Mouse (Mus musculus) heart, postnatal 0 days (tissue): ENCODE measurements at regions not wholly inside any gene's neighbourhood (a gene's known extent, or its start where the extent isn't known, plus 50 kb on each side); places are given as distances from the start of the nearest gene placed in this dataset.

Experiments
- ATAC-seq: fragments of 200-750 bp; cut with Nextera tagmentation; 2 replicates; pipeline ENCODE4 v1.8.0; 2017; ENCODE audit warnings: low read depth, moderate number of reproducible peaks, moderate library complexity; ENCODE audit not compliant: insufficient read depth
- DNase-seq: peaks from one replicate; pipeline ENCODE4 v3.0.0-alpha.2; 2016; ENCODE audit warnings: low spot score
- H3K27ac ChIP-seq: fragments of 300-500 bp; sonication (generic); 2 replicates; pipeline ENCODE4 v1.5.1; 2014; ENCODE audit warnings: low read depth, mild to moderate bottlenecking
- H3K27me3 ChIP-seq: fragments of 300-500 bp; sonication (generic); 2 replicates; pipeline ENCODE4 v1.6.1; 2014; ENCODE audit warnings: low read length, mixed read lengths; ENCODE audit not compliant: control insufficient read depth, insufficient read depth
- H3K36me3 ChIP-seq: fragments of 300-500 bp; sonication (generic); replicated peaks from 2 replicates; pipeline ENCODE4 v1.6.1; 2014; ENCODE audit warnings: low read length, mixed read lengths; ENCODE audit not compliant: control insufficient read depth, insufficient read depth
- H3K4me1 ChIP-seq: fragments of 300-500 bp; sonication (generic); 2 replicates; pipeline ENCODE4 v1.6.1; 2014; ENCODE audit warnings: antibody characterized with exemption; ENCODE audit not compliant: control insufficient read depth, insufficient read depth
- H3K4me2 ChIP-seq: fragments of 300-500 bp; sonication (generic); 2 replicates; pipeline ENCODE4 v1.6.1; 2014; ENCODE audit warnings: low read depth, mild to moderate bottlenecking, low read length, moderate library complexity
- H3K4me3 ChIP-seq: fragments of 300-500 bp; sonication (generic); 2 replicates; pipeline ENCODE4 v1.5.1; 2014; ENCODE audit warnings: low read depth, low read length
- H3K9ac ChIP-seq: fragments of 300-500 bp; sonication (generic); replicated peaks from 2 replicates; pipeline ENCODE4 v1.6.1; 2014; ENCODE audit warnings: low read depth, low read length, mixed read lengths
- H3K9me3 ChIP-seq: fragments of 300-500 bp; sonication (generic); replicated peaks from 2 replicates; pipeline ENCODE4 v1.6.1; 2016; ENCODE audit warnings: low read length; ENCODE audit not compliant: control insufficient read depth
- CTCF ChIP-seq: IDR thresholded peaks from 2 replicates; pipeline ENCODE4 v1.5.1; 2016; ENCODE audit warnings: antibody characterized with exemption, control low read depth, low read depth
- EP300 ChIP-seq: IDR thresholded peaks from 2 replicates; pipeline ENCODE4 v1.6.1; 2016; ENCODE audit warnings: antibody characterized with exemption, low read depth
- WGBS: fragments of 180-500 bp; shearing (Covaris S2); extraction: QIAGEN DNeasy Blood & Tissue Kit; methylation state at CpG from one replicate; pipeline ENCODE4 v1.1.7; 2014; 5-methylcytosine and 5-hydroxymethylcytosine counted together

DNA sequence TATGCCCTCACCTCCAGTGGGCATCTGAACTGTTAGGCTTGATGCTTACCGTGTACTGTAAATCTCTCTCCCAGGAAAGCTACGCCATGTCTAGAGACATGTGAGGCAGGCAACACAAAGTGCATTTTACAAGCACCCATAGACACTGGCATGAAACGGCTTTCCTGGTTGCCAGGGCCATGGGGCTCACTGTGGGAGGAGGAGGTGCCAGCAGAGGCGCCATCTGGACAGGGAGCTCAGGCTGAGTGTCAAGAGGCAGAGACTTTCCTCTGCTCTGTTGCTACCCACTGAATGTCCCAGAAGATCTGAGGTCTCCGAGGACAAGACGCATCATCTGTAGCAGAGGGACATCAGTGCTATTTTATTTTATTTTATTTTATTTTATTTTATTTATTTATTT, 608.7 kb downstream of the Vrk1 start:
- H3K4me1 ChIP-seq: no peaks in the 10 kb centered on the region
- H3K4me3 ChIP-seq: no peak overlapping the region

DNA sequence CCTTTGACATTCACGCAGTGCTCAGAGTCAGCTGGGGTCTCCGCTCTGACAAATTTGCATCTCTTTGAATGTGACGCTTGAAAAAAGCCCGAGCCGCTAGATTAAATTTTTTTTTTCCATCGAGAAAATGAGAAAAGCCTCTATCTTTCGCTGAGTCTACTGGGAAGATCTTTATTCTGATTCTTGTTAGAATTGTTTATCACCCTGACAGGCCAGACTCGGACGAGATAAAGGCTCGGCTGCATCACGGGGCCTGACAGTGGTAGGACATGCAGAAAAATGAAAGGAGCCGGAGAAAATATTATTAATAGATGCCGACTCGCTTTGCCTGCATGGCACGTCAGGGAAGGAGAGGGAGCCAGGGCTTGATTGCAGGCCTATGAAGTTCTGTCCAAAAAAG, 616.8 kb downstream of the Vrk1 start:
- H3K4me2 ChIP-seq: no peak overlapping the region
- no peaks in the 10 kb centered on the region for H3K27me3 ChIP-seq
- H3K27ac ChIP-seq: no peak overlapping the region
- DNase-seq (no peak), ATAC-seq (no peak)
- TF ChIP-seq CTCF (no peak), EP300 (no peak)
- H3K36me3 ChIP-seq: no peaks in the 10 kb centered on the region
- no peak overlapping the region for H3K9ac ChIP-seq
- H3K4me1 ChIP-seq: no peaks in the 10 kb centered on the region
- 66% methylated on average over 15 of the region's 15 CpGs for WGBS
- H3K9me3 ChIP-seq: no peaks in the 10 kb centered on the region
- H3K4me3 ChIP-seq: no peak overlapping the region

More for the DNA sequence above, 608.7 kb downstream of the Vrk1 start:
- no peak for DNase-seq
- no peak for ATAC-seq
- Histone ChIP-seq H3K27ac (no peak overlapping the region), H3K4me2 (no peak overlapping the region), H3K9ac (no peak overlapping the region), H3K36me3 (no peaks in the 10 kb centered on the region), H3K27me3 (no peaks in the 10 kb centered on the region), H3K9me3 (no peaks in the 10 kb centered on the region)
- WGBS: 85% methylated on average over 6 of the region's 6 CpGs
- TF ChIP-seq EP300: no peak
- TF ChIP-seq CTCF: no peak

DNA sequence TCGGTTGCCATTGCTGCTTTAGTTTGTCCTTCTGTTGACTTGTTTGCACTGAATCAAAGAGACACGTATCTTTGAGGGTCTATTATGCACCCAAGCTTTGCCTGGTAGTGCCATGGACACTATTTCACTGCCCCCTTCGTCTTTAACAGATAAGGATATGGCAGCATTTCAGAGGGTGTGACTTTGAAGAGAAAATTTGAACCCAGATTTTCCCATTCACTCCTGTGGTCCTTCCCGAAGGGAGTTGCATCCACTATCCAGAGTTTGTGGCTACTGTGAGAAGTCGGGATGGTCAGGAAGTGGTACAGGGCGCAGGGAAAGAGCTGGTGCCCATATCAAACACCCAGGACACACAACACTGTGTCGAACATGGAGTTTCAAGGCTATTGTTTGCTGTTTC, 622.5 kb downstream of the Vrk1 start:
- WGBS: 65% methylated on average over 7 of the region's 7 CpGs

DNA sequence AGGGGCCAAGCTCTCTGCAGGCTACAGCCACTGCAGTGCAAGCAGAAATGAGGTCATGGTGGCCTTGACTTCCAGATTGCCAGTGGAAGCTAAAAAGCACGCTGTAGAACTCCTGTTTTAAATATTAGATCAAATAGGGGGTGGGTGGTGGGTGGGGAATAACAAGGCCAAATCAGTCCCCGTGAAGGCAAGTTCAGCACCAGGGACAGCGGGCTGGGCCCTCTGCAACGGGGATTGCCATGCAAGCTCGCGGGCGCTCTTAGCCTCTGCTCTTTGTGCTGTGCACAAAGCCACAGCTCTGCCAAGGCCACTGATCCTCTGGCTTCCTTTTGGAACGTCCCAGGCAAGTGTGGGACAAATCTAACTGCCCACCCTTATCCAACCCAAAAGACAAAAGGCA, 623.1 kb downstream of the Vrk1 start:
- DNase-seq (no peak), ATAC-seq (no peak)
- Histone ChIP-seq H3K27me3 (no peaks in the 10 kb centered on the region), H3K36me3 (no peaks in the 10 kb centered on the region), H3K4me3 (no peak overlapping the region), H3K9me3 (no peaks in the 10 kb centered on the region), H3K4me2 (no peak overlapping the region), H3K27ac (no peak overlapping the region), H3K4me1 (no peaks in the 10 kb centered on the region), H3K9ac (no peak overlapping the region)
- TF ChIP-seq EP300: no peak
- no peak for TF ChIP-seq CTCF
- 6% methylated on average over 8 of the region's 8 CpGs for WGBS

More for the DNA sequence above, 622.5 kb downstream of the Vrk1 start:
- Histone ChIP-seq H3K27me3 (no peaks in the 10 kb centered on the region), H3K4me1 (no peaks in the 10 kb centered on the region), H3K9ac (no peak overlapping the region), H3K27ac (no peak overlapping the region), H3K9me3 (no peaks in the 10 kb centered on the region), H3K36me3 (no peaks in the 10 kb centered on the region), H3K4me2 (no peak overlapping the region), H3K4me3 (no peak overlapping the region)
- TF ChIP-seq EP300 (no peak), CTCF (no peak)
- ATAC-seq (no peak), DNase-seq (no peak)

DNA sequence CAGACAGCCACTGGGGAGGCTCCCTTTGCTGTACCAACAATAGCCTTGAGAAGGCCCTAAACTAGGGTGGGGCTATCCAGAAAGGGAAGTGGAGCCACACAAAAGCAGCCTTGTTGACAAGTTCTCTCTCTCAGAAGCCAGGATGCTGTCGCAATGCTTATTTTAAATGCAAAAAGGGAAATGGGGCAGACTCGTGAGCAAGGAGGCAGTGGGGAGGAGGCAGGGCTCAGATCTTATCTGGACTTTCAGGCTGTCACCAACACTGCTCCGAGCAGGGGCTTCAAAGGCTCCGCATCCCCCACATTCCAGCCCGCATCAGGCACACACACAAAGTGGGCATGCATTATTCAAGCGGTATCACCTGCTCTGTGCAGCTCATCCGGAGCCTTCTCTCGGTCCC, 648.3 kb downstream of the Vrk1 start:
- 14% methylated on average over 8 of the region's 8 CpGs for WGBS
- ATAC-seq: no peak

DNA sequence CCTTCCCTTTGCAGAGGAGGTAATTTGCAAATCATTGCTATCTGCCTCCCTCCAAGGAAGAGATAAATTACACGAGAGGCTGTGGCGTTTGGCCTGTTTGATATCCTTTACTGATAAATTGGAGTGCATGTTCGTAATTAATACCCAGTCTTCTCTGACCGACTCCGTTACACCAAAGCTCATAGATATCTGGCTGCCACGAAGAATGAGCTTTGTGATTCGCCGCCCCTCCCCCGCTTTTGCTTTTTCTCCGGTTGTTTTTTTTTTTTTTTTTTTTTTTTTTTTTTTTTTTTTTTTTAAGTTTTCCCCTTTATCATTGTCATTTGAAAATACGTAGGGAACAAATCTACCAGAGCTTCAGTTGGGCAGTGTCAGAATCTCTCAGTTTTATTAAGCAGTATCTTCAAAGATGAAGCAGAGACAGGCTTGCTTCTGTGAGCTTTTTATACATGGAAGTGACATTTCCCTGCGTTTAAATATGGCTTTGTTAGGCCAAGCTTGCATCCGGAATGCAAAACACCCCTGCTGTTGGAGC, 663.3 kb downstream of the Vrk1 start:
- Histone ChIP-seq H3K9me3 (no peaks in the 10 kb centered on the region), H3K27me3 (no peaks in the 10 kb centered on the region), H3K4me1 (no peaks in the 10 kb centered on the region), H3K4me2 (no peak overlapping the region), H3K27ac (no peak overlapping the region), H3K36me3 (no peaks in the 10 kb centered on the region), H3K9ac (no peak overlapping the region), H3K4me3 (no peak overlapping the region)
- DNase-seq (no peak), ATAC-seq (no peak)
- TF ChIP-seq CTCF (no peak), EP300 (no peak)
- WGBS: 19% methylated on average over 13 of the region's 13 CpGs

More for the DNA sequence above, 648.3 kb downstream of the Vrk1 start:
- TF ChIP-seq CTCF (no peak), EP300 (no peak)
- H3K9me3 ChIP-seq: no peaks in the 10 kb centered on the region
- H3K4me2 ChIP-seq: no peak overlapping the region
- no peak overlapping the region for H3K27ac ChIP-seq
- no peak for DNase-seq
- no peak overlapping the region for H3K9ac ChIP-seq
- no peaks in the 10 kb centered on the region for H3K36me3 ChIP-seq
- no peaks in the 10 kb centered on the region for H3K4me1 ChIP-seq
- no peaks in the 10 kb centered on the region for H3K27me3 ChIP-seq
- H3K4me3 ChIP-seq: no peak overlapping the region
